Comparison of ENCODE assay signal across 14 mouse cellular contexts in the genomic region with DNA sequence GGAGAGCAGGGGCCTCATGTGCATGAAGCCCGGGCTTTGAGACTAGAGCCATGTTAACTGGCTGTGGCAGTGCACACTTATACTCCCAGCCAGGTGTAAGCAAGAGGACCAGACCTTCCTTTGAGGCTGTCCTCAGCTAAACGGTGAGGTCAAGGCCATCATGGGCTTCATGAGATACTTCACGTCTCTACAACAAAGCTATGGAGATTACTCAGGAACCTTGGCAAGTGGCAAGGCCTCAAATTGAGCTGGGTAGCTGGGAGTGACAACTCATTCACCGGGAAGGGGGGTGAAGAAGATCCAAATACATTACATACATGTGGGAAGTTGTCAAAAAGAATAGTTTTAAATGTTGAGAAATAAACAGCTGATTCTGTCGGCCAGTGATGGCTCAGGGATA.
"Had no signal": no experiment of that assay in that cellular context is flagged by ENCODE, and none has a peak within 500 bp of the region (broad histone marks: within the 10 kb centered on the region; RNA-seq: fewer than 3 reads in every experiment).

No protein-coding gene starts in this region.

- ATAC-seq: liver, postnatal 0 days; lung, postnatal 0 days; midbrain, embryonic 13.5 days; midbrain, embryonic 15.5 days had no signal

- H3K36me3 ChIP-seq: lung, embryonic 15.5 days; midbrain, embryonic 13.5 days; midbrain, embryonic 15.5 days; neural tube, embryonic 12.5 days; stomach, embryonic 15.5 days had no signal

- H3K27me3 ChIP-seq: lung, embryonic 15.5 days; midbrain, embryonic 13.5 days; midbrain, embryonic 15.5 days; neural tube, embryonic 12.5 days; stomach, embryonic 15.5 days had no signal

- H3K9me3 ChIP-seq: lung, embryonic 15.5 days; midbrain, embryonic 13.5 days; midbrain, embryonic 15.5 days; neural tube, embryonic 12.5 days; stomach, embryonic 15.5 days had no signal

- H3K4me3 ChIP-seq: lung, embryonic 15.5 days; midbrain, embryonic 13.5 days; midbrain, embryonic 15.5 days; neural tube, embryonic 12.5 days; stomach, embryonic 15.5 days had no signal

- H3K4me1 ChIP-seq: neural tube, embryonic 12.5 days had no signal

- DNase-seq: liver, postnatal 0 days; lung, adult 2 months; lung, postnatal 14 days; lung, postnatal 36 days; right cerebral cortex, postnatal 14 days; thymus, adult 2 months; thymus, postnatal 25 days; thymus, postnatal 4 days had no signal
